Mouse (Mus musculus) liver, postnatal 0 days (tissue): ENCODE measurements around the gene Gamt.

ENCODE experiments used
- CTCF ChIP-seq: sonication (generic); IDR thresholded peaks from 2 replicates; pipeline ENCODE4 v1.5.1; 2016; ENCODE audit warnings: antibody characterized with exemption, low read depth
- EP300 ChIP-seq: IDR thresholded peaks from 2 replicates; pipeline ENCODE4 v1.6.1; 2016; ENCODE audit warnings: antibody characterized with exemption, low read depth, mild to moderate bottlenecking

DNA sequence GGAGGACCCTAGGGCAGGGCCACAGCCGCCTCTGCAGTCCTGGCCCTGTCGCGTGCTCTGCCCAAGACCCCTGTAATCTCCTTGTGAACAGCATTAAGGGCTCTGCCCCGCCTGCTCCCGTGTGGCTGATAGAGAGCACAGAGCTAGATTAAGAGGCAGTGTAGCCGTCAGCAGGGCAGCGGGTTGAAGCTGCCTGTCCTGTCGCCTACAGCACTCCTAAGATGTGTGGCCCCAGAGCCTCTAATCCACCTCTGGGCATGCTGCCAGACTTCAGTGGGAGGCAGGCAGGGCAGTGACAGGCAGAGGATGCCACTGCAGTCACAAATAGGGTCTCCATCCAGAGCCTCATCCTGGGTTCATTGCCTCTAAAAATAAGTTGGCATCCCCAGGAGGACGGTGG is 18.7 kb downstream of the Gamt start:
- TF ChIP-seq CTCF (no peak), EP300 (no peak)
